Mouse (Mus musculus) erythroblast, embryonic 14.5 days (primary cell): ENCODE results near the gene Mrgbp.

Experiments used
- GATA1 ChIP-seq: IDR thresholded peaks from 2 replicates; pipeline ENCODE4 v1.6.1; 2012; ENCODE audit warnings: low read length, inconsistent platforms, mixed read lengths
- TAL1 ChIP-seq: IDR thresholded peaks from 3 replicates; pipeline ENCODE4 v1.6.1; 2012; ENCODE audit warnings: low read length, inconsistent platforms, mixed read lengths

- TF ChIP-seq TAL1 (no peak), GATA1 (no peak)
These were observed at the start of gene Mrgbp for GRCm38 (mm10) chr2:180581002-180581401.
